Mouse (Mus musculus) limb, embryonic 11.5 days (tissue): ENCODE data around the gene Piwil4. TPM values are rescaled to one million over a fixed set of nuclear protein-coding genes. Genes with fewer than 3 reads are reported as not detected.
A peak's percentile ranks its signal among the peaks of the same experiment; 100 is the strongest.
"Not testable (repeated sequence)": the region's sequence is repeated elsewhere in the genome, so short reads cannot be mapped to it uniquely, and the experiment has no call there.

Experiments
- ATAC-seq: fragments of 200-750 bp; cut with Nextera tagmentation; 2 replicates; pipeline ENCODE4 v1.8.0; 2017; ENCODE audit warnings: low read depth; ENCODE audit not compliant: insufficient number of reproducible peaks, low FRiP score, low TSS enrichment
- DNase-seq: peaks from one replicate; pipeline ENCODE4 v3.0.0-alpha.2; 2015; ENCODE audit warnings: low spot score
- H3K27ac ChIP-seq: fragments of 300-500 bp; sonication (generic); replicated peaks from 2 replicates; pipeline ENCODE4 v1.5.1; 2014; ENCODE audit warnings: low read depth, mild to moderate bottlenecking, low read length
- H3K27me3 ChIP-seq: fragments of 300-500 bp; sonication (generic); 2 replicates; pipeline ENCODE4 v1.6.1; 2014; ENCODE audit warnings: mild to moderate bottlenecking, low read length, mixed read lengths; ENCODE audit not compliant: control insufficient read depth, insufficient read depth
- H3K36me3 ChIP-seq: fragments of 300-500 bp; sonication (generic); 2 replicates; pipeline ENCODE4 v1.6.1; 2014; ENCODE audit warnings: mild to moderate bottlenecking, low read length, moderate library complexity, mixed read lengths; ENCODE audit not compliant: control insufficient read depth, insufficient read depth
- H3K4me1 ChIP-seq: fragments of 300-500 bp; sonication (generic); 2 replicates; pipeline ENCODE4 v1.6.1; 2014; ENCODE audit warnings: low read length, mixed read lengths; ENCODE audit not compliant: control insufficient read depth, insufficient read depth
- H3K4me2 ChIP-seq: fragments of 300-500 bp; sonication (generic); 2 replicates; pipeline ENCODE4 v1.6.1; 2014; ENCODE audit warnings: low read depth, mild to moderate bottlenecking, moderate library complexity; ENCODE audit not compliant: severe bottlenecking
- H3K4me3 ChIP-seq: fragments of 300-500 bp; sonication (generic); 2 replicates; pipeline ENCODE4 v1.5.1; 2014; ENCODE audit warnings: low read depth, low read length
- H3K9ac ChIP-seq: fragments of 300-500 bp; sonication (generic); 2 replicates; pipeline ENCODE4 v1.6.1; 2014; ENCODE audit warnings: mild to moderate bottlenecking, low read length
- H3K9me3 ChIP-seq: fragments of 300-500 bp; sonication (generic); 2 replicates; pipeline ENCODE4 v1.6.1; 2016; ENCODE audit warnings: low read length; ENCODE audit not compliant: control insufficient read depth
- WGBS: fragments of 180-500 bp; shearing (Covaris S2); extraction: QIAGEN DNeasy Blood & Tissue Kit; methylation state at CpG from one replicate; pipeline ENCODE4 v1.1.7; 2014; 5-methylcytosine and 5-hydroxymethylcytosine counted together
- polyA plus RNA-seq: library from polyadenylated mRNA; unstranded; fragments of >200 nt; fragmentation: Nextera tagmentation; extraction: Ambion mirVana; gene quantifications from 2 replicates; pipeline ENCODE4 v1.2.1, GENCODE M21; 2014

Piwil4 gene
- polyA plus RNA-seq, 1 experiment from 2014 or later = 0.09 TPM

DNA sequence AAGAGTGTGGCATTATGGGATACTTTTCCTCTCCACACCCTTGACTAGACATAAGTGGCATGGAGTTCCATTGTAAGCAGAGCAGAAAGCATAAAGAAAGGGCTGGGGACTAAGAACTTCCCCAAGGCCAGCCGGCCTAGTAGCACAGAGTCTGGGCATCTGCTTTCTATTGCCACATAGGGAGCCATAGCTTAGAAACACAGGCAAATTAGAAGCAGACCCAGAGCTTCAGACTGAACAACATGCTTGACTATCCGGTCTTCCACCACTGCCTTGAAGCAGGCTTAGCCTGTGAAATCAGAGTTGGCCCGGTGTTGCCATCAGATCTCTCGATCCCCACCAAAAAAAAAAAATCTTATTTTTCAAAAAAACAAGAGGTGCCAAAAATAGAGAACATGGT, 67.4 kb downstream of the Piwil4 start:
- peak overlapping the region; percentile 67 for H3K27ac ChIP-seq
- H3K9me3 ChIP-seq = no peaks in the 10 kb centered on the region
- DNase-seq = peak; percentile 59
- H3K4me3 ChIP-seq = no peak overlapping the region
- peak overlapping the region; percentile 27; the same call in 1 of the 2 replicates for H3K9ac ChIP-seq
- no peaks in the 10 kb centered on the region for H3K27me3 ChIP-seq
- H3K36me3 ChIP-seq = no peaks in the 10 kb centered on the region
- peaks cover 7% of the 10 kb centered on the region for H3K4me1 ChIP-seq
- 27% methylated on average over 4 of the region's 4 CpGs for WGBS
- ATAC-seq = 0 out of 2 replicates have a peak, but pooled peaks have one; percentile 38
- H3K4me2 ChIP-seq = no peak overlapping the region

DNA sequence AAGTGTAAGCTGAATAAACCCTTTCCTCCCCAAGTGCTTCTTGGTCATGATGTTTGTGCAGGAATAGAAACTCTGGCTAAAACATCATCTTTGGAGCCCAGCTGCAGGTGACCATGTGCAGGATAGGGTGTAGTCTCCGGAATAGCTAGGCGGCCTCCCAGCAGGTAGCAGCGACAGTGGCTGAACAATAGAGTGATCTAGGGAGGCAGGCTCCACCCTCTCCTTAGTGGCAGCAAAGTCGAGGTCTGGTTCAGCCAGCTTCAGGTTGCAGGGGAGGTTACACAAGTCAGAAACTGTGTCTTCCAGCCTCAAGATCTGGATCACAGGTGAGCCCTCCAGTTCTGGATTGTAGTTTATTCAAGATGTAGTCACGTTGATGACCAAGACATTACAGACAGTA, 68.6 kb downstream of the Piwil4 start:
- not testable (repeated sequence) for H3K36me3 ChIP-seq, DNase-seq, ATAC-seq, H3K4me1 ChIP-seq, H3K4me2 ChIP-seq, H3K9me3 ChIP-seq, H3K4me3 ChIP-seq, H3K9ac ChIP-seq, H3K27me3 ChIP-seq, H3K27ac ChIP-seq
- 55% methylated on average over 5 of the region's 5 CpGs for WGBS

DNA sequence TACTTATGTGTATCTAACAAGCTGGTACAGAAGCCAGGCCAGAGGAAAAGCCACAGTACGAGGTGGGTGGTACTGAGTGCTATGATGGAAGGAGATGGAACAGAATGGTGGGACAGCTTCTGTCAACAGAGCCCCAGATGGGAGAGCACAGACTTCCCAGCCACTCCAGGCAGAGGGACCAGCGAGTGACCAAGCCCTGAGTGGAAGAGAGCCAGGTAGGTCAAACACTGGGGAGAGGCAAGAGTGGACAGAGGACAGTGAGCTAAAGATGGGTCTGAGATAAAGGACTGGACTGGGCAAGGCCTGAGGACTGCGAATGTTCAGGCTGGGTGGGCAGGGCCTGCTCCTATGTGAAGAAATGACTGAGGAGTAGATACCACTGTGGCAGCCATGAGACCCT, 72.2 kb downstream of the Piwil4 start:
- WGBS = 87% methylated on average over 3 of the region's 3 CpGs
- Histone ChIP-seq H3K36me3 (no peaks in the 10 kb centered on the region), H3K27ac (no peak overlapping the region), H3K4me3 (no peak overlapping the region), H3K9ac (no peak overlapping the region), H3K4me1 (peaks cover 5% of the 10 kb centered on the region), H3K9me3 (no peaks in the 10 kb centered on the region), H3K27me3 (no peaks in the 10 kb centered on the region), H3K4me2 (no peak overlapping the region)
- DNase-seq = no peak
- ATAC-seq = no peak

DNA sequence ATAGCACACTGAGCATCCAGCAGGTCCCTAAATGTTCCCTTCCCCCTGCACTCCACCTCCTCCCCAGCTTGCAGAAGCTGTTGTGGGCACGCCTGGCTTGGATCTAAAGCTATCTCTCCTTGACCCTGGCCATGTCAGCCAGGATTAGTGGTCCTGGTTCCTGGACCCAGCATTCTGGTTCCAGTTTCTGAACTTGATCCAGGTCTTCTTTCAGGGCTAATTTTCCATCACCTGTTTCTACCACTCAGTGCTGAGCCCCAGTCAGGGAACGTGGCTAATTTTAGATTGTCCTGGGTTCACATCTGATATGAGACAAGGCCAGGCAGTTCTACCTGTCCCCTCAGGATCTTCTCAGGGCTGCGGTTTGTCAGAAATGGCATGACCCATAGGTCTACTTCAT, 74.5 kb downstream of the Piwil4 start:
- no peaks in the 10 kb centered on the region for H3K4me1 ChIP-seq
- no peak for ATAC-seq
- WGBS = 81% methylated on average over 3 of the region's 3 CpGs

DNA sequence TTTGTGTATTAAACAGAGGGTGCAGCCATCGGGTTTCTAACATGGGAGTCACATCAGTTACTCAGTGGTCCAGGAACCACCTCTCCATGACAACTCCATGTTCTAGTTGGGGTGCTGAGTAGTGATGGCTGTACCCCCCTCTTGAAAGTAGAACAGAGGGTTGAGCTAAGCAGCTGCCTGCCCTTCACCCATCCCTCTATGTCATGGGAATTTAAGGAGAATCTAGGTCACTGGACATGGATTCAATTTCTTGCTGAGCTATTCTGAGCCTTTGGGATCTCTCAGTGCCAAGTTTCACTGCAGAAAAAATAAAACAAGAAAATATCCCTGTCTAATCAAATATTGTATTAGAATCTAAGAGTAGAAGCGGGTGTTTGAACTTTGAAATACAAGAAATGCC, 76.9 kb downstream of the Piwil4 start:
- WGBS = 87% methylated on average over 2 of the region's 2 CpGs
- Histone ChIP-seq H3K27me3 (no peaks in the 10 kb centered on the region), H3K9me3 (no peaks in the 10 kb centered on the region), H3K9ac (no peak overlapping the region), H3K36me3 (no peaks in the 10 kb centered on the region), H3K4me2 (no peak overlapping the region), H3K27ac (no peak overlapping the region), H3K4me3 (no peak overlapping the region), H3K4me1 (no peaks in the 10 kb centered on the region)
- ATAC-seq (no peak), DNase-seq (no peak)

More for the DNA sequence above, 74.5 kb downstream of the Piwil4 start:
- Histone ChIP-seq H3K27me3 (no peaks in the 10 kb centered on the region), H3K4me2 (no peak overlapping the region), H3K36me3 (no peaks in the 10 kb centered on the region), H3K9me3 (no peaks in the 10 kb centered on the region), H3K9ac (no peak overlapping the region), H3K27ac (no peak overlapping the region), H3K4me3 (no peak overlapping the region)
- no peak for DNase-seq

DNA sequence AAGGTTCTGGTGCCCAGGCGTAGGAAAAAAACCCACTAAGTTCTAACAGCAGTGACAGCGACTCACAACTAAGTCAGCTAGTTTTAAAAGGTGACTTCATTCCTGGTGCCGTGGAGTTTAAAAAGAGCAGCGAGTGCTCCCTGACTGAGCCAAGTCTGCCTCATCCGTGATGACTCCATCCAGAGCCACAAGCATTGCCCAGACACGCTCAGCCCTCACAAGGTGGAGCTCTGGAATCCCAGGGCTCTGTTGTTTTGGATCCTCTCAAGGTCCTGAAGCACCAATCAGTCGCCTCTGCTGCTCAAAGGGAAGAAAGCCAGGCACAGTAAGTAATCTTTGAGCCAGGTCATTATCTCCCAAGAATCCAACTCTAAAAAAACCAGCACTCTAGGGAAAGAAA, 77.7 kb downstream of the Piwil4 start:
- ATAC-seq = no peak
- Histone ChIP-seq H3K36me3 (no peaks in the 10 kb centered on the region), H3K4me3 (no peak overlapping the region)

DNA sequence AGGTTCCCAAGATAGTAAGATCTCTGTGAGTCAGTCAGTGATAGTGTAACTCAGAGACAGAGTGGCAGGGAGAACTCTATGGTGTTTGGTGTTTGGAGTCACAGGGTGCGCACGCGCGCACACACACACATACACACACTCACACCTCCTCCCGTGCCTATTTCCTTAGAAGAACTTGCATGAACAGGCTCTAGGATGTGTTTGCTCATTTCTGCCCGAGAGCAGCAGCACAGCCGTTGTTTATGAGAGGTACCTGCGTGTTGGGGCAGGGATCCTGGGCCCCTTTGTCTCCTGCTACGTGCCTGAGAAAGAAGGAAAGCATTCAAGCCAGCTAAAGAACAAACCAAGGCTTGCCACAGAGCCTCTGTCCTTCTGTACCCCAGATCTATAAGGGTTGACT, 78.4 kb downstream of the Piwil4 start:
- DNase-seq = no peak
- Histone ChIP-seq H3K4me2 (no peak overlapping the region), H3K27me3 (no peaks in the 10 kb centered on the region), H3K27ac (no peak overlapping the region), H3K4me3 (no peak overlapping the region), H3K4me1 (no peaks in the 10 kb centered on the region), H3K9me3 (no peaks in the 10 kb centered on the region), H3K36me3 (no peaks in the 10 kb centered on the region), H3K9ac (no peak overlapping the region)
- 75% methylated on average over 9 of the region's 9 CpGs for WGBS
- ATAC-seq = no peak

More for the DNA sequence above, 77.7 kb downstream of the Piwil4 start:
- H3K27ac ChIP-seq = no peak overlapping the region
- H3K27me3 ChIP-seq = no peaks in the 10 kb centered on the region
- H3K9ac ChIP-seq = no peak overlapping the region
- no peak overlapping the region for H3K4me2 ChIP-seq
- DNase-seq = no peak
- no peaks in the 10 kb centered on the region for H3K4me1 ChIP-seq
- no peaks in the 10 kb centered on the region for H3K9me3 ChIP-seq
- 69% methylated on average over 7 of the region's 7 CpGs for WGBS

DNA sequence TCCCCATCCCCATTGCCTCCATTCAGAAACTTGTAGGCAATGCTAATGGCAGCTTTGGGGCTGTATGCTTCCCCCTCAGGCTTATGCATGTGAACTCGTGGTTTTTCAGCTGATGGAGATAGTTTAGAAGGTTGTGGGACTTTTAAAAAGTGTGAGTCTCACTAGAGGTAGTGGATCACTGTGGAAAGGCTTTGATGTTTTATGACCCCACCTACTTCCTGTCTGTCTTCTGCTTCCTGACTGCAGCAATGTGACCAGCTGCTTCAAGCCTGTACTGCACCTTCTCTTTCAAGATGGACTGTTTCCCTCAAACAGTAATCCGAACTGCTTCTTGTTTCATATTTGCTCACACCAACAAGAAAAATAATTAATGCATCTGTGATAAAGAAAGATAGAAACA, 82.6 kb downstream of the Piwil4 start:
- no peaks in the 10 kb centered on the region for H3K36me3 ChIP-seq
- H3K4me3 ChIP-seq = no peak overlapping the region
- H3K27me3 ChIP-seq = no peaks in the 10 kb centered on the region
- H3K4me1 ChIP-seq = no peaks in the 10 kb centered on the region
- no peaks in the 10 kb centered on the region for H3K9me3 ChIP-seq
- no peak overlapping the region for H3K27ac ChIP-seq
- 41% methylated on average over 2 of the region's 2 CpGs for WGBS
- no peak overlapping the region for H3K4me2 ChIP-seq
- no peak for DNase-seq
- ATAC-seq = no peak
- H3K9ac ChIP-seq = no peak overlapping the region

DNA sequence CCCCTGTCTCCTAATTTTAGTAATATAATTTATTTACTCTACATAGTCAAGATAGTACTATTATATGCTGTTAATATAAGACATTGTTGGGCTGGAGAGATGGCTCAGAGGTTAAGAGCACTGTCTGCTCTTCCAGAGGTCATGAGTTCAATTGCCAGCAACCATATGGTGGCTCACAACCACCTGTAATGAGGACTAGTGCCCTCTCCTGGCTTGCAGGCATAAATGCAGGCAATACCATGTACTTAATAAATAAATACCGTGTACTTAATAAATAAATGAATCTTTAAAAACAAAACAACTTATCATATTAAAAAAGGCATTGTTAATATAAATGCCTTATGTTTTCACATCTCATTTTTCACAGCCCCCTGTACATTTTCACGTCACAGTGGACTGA, 86.5 kb downstream of the Piwil4 start:
- no peaks in the 10 kb centered on the region for H3K27me3 ChIP-seq
- no peak overlapping the region for H3K9ac ChIP-seq
- H3K9me3 ChIP-seq = no peaks in the 10 kb centered on the region
- 76% methylated on average over 2 of the region's 2 CpGs for WGBS
- no peak overlapping the region for H3K27ac ChIP-seq
- H3K4me3 ChIP-seq = no peak overlapping the region
- DNase-seq = no peak
- no peak overlapping the region for H3K4me2 ChIP-seq
- no peak for ATAC-seq
- no peaks in the 10 kb centered on the region for H3K36me3 ChIP-seq
- no peaks in the 10 kb centered on the region for H3K4me1 ChIP-seq
